Mouse (Mus musculus) adrenal gland, postnatal 14 days (tissue): ENCODE measurements at regions not wholly inside any gene's neighbourhood (a gene's known extent, or its start where the extent isn't known, plus 50 kb on each side); places are given as distances from the start of the nearest gene placed in this dataset.

Experiments used
- DNase-seq: peaks from one replicate; pipeline ENCODE4 v3.0.0; 2021; ENCODE audit warnings: mixed read lengths

- DNase-seq, result no peak
Measured at GRCm38 (mm10) chr12:29368820-29369175, 159.4 kb upstream of the Myt1l start.

GRCm38 (mm10) chr12:29391756-29392155, 136.4 kb upstream of the Myt1l start:
- peak; percentile 4 for DNase-seq

- DNase-seq, result peak; percentile 17
Measured at GRCm38 (mm10) chr12:29394271-29394670, 133.9 kb upstream of the Myt1l start.

GRCm38 (mm10) chr12:29394881-29395280, 133.3 kb upstream of the Myt1l start:
- DNase-seq, result peak; percentile 16

- peak; percentile 23 for DNase-seq
Measured at GRCm38 (mm10) chr12:29395401-29395982, 132.7 kb upstream of the Myt1l start.

GRCm38 (mm10) chr12:29404434-29404833, 123.8 kb upstream of the Myt1l start:
- no peak for DNase-seq

GRCm38 (mm10) chr12:29409336-29410055, 118.7 kb upstream of the Myt1l start:
- DNase-seq, result no peak

- DNase-seq, result peak; percentile 24
Measured at GRCm38 (mm10) chr12:29433936-29434335, 94.2 kb upstream of the Myt1l start.

- no peak for DNase-seq
Measured at GRCm38 (mm10) chr12:29439343-29440019, 88.7 kb upstream of the Myt1l start.

GRCm38 (mm10) chr12:29465201-29465600, 63.0 kb upstream of the Myt1l start:
- DNase-seq, result peak; percentile 90
